Mouse (Mus musculus): ENCODE measurements around the gene A830018L16Rik. TPM values are rescaled to one million over a fixed set of nuclear protein-coding genes. Genes with fewer than 3 reads are reported as not detected.

Gene A830018L16Rik
- total and polyA plus RNA-seq, 2 experiments from 2014 or later = 0.12 TPM; not detected in 1

GRCm38 (mm10) chr1:11567300-11567885 lies 153.5 kb downstream of the A830018L16Rik start:
- DNase-seq (ENCODE audit: low spot score) (no peak), ATAC-seq (ENCODE audit: insufficient read depth, low read depth) (no peak)
- Histone ChIP-seq H3K9ac (replicated peaks; ENCODE audit: low read depth, low read length) (no peak overlapping the region), H3K27me3 (ENCODE audit: control insufficient read depth, insufficient read depth, low read length) (no peaks in the 10 kb centered on the region), H3K9me3 (replicated peaks; ENCODE audit: control insufficient read depth, low read length) (no peaks in the 10 kb centered on the region), H3K4me1 (ENCODE audit: control insufficient read depth, insufficient read depth) (no peaks in the 10 kb centered on the region), H3K36me3 (replicated peaks; ENCODE audit: control insufficient read depth, insufficient read depth, low read length) (no peaks in the 10 kb centered on the region), H3K4me3 (ENCODE audit: low read depth, low read length) (no peak overlapping the region), H3K4me2 (ENCODE audit: low read depth, low read length) (no peak overlapping the region), H3K27ac (ENCODE audit: low read depth) (no peak overlapping the region)
- TF ChIP-seq EP300 (IDR thresholded peaks at IDR 0.05; ENCODE audit: low read depth) = no peak
- TF ChIP-seq CTCF (IDR thresholded peaks at IDR 0.05; ENCODE audit: low read depth) = no peak

- no peaks in the 10 kb centered on the region for H3K4me1 ChIP-seq (ENCODE audit: control insufficient read depth, insufficient read depth)
- ATAC-seq (ENCODE audit: insufficient read depth, low read depth) (no peak), DNase-seq (ENCODE audit: low spot score) (no peak)
- no peak overlapping the region for H3K4me2 ChIP-seq (ENCODE audit: low read depth, low read length)
- H3K9ac ChIP-seq (replicated peaks; ENCODE audit: low read depth, low read length) = no peak overlapping the region
- TF ChIP-seq EP300 (IDR thresholded peaks at IDR 0.05; ENCODE audit: low read depth) = no peak
- TF ChIP-seq CTCF (IDR thresholded peaks at IDR 0.05; ENCODE audit: low read depth) = no peak
- H3K36me3 ChIP-seq (replicated peaks; ENCODE audit: control insufficient read depth, insufficient read depth, low read length) = no peaks in the 10 kb centered on the region
- no peak overlapping the region for H3K4me3 ChIP-seq (ENCODE audit: low read depth, low read length)
- no peaks in the 10 kb centered on the region for H3K9me3 ChIP-seq (replicated peaks; ENCODE audit: control insufficient read depth, low read length)
- no peaks in the 10 kb centered on the region for H3K27me3 ChIP-seq (ENCODE audit: control insufficient read depth, insufficient read depth, low read length)
- no peak overlapping the region for H3K27ac ChIP-seq (ENCODE audit: low read depth)
- WGBS = 71% methylated on average over 2 of the region's 2 CpGs
Measured at GRCm38 (mm10) chr1:11570274-11570673, 156.4 kb downstream of the A830018L16Rik start.

- no peak for TF ChIP-seq CTCF (IDR thresholded peaks at IDR 0.05; ENCODE audit: low read depth)
- no peaks in the 10 kb centered on the region for H3K9me3 ChIP-seq (replicated peaks; ENCODE audit: control insufficient read depth, low read length)
- H3K4me3 ChIP-seq (ENCODE audit: low read depth, low read length) = no peak overlapping the region
- H3K4me2 ChIP-seq (ENCODE audit: low read depth, low read length) = no peak overlapping the region
- no peak for ATAC-seq (ENCODE audit: insufficient read depth, low read depth)
- H3K27ac ChIP-seq (ENCODE audit: low read depth) = no peak overlapping the region
- H3K4me1 ChIP-seq (ENCODE audit: control insufficient read depth, insufficient read depth) = no peaks in the 10 kb centered on the region
- no peaks in the 10 kb centered on the region for H3K27me3 ChIP-seq (ENCODE audit: control insufficient read depth, insufficient read depth, low read length)
- no peak for DNase-seq (ENCODE audit: low spot score)
- 59% methylated on average over 2 of the region's 2 CpGs for WGBS
- no peaks in the 10 kb centered on the region for H3K36me3 ChIP-seq (replicated peaks; ENCODE audit: control insufficient read depth, insufficient read depth, low read length)
- no peak overlapping the region for H3K9ac ChIP-seq (replicated peaks; ENCODE audit: low read depth, low read length)
Measured at GRCm38 (mm10) chr1:11573462-11573861, 159.6 kb downstream of the A830018L16Rik start.

- no peak overlapping the region for H3K9ac ChIP-seq (replicated peaks; ENCODE audit: low read depth, low read length)
- no peaks in the 10 kb centered on the region for H3K27me3 ChIP-seq (ENCODE audit: control insufficient read depth, insufficient read depth, low read length)
- no peak overlapping the region for H3K4me3 ChIP-seq (ENCODE audit: low read depth, low read length)
- DNase-seq (ENCODE audit: low spot score) (no peak), ATAC-seq (ENCODE audit: insufficient read depth, low read depth) (no peak)
- no peak overlapping the region for H3K27ac ChIP-seq (ENCODE audit: low read depth)
- H3K9me3 ChIP-seq (replicated peaks; ENCODE audit: control insufficient read depth, low read length) = no peaks in the 10 kb centered on the region
- no peaks in the 10 kb centered on the region for H3K4me1 ChIP-seq (ENCODE audit: control insufficient read depth, insufficient read depth)
- no peaks in the 10 kb centered on the region for H3K36me3 ChIP-seq (replicated peaks; ENCODE audit: control insufficient read depth, insufficient read depth, low read length)
- 50% methylated on average over 4 of the region's 4 CpGs for WGBS
- no peak overlapping the region for H3K4me2 ChIP-seq (ENCODE audit: low read depth, low read length)
- no peak for TF ChIP-seq EP300 (IDR thresholded peaks at IDR 0.05; ENCODE audit: low read depth)
- TF ChIP-seq CTCF (IDR thresholded peaks at IDR 0.05; ENCODE audit: low read depth) = no peak
Measured at GRCm38 (mm10) chr1:11580026-11580425, 166.1 kb downstream of the A830018L16Rik start.

GRCm38 (mm10) chr1:11588305-11588704 lies 174.4 kb downstream of the A830018L16Rik start:
- H3K4me2 ChIP-seq (ENCODE audit: low read depth, low read length) = no peak overlapping the region
- no peaks in the 10 kb centered on the region for H3K9me3 ChIP-seq (replicated peaks; ENCODE audit: control insufficient read depth, low read length)
- ATAC-seq (ENCODE audit: insufficient read depth, low read depth) (no peak), DNase-seq (ENCODE audit: low spot score) (no peak)
- H3K4me1 ChIP-seq (ENCODE audit: control insufficient read depth, insufficient read depth) = no peaks in the 10 kb centered on the region
- no peaks in the 10 kb centered on the region for H3K36me3 ChIP-seq (replicated peaks; ENCODE audit: control insufficient read depth, insufficient read depth, low read length)
- H3K27me3 ChIP-seq (ENCODE audit: control insufficient read depth, insufficient read depth, low read length) = no peaks in the 10 kb centered on the region
- no peak for TF ChIP-seq EP300 (IDR thresholded peaks at IDR 0.05; ENCODE audit: low read depth)
- no peak for TF ChIP-seq CTCF (IDR thresholded peaks at IDR 0.05; ENCODE audit: low read depth)
- 51% methylated on average over 10 of the region's 10 CpGs for WGBS
- H3K4me3 ChIP-seq (ENCODE audit: low read depth, low read length) = no peak overlapping the region
- H3K27ac ChIP-seq (ENCODE audit: low read depth) = no peak overlapping the region
- H3K9ac ChIP-seq (replicated peaks; ENCODE audit: low read depth, low read length) = no peak overlapping the region

GRCm38 (mm10) chr1:11650137-11650536 lies 236.2 kb downstream of the A830018L16Rik start:
- ATAC-seq (ENCODE audit: insufficient read depth, low read depth) (no peak), DNase-seq (ENCODE audit: low spot score) (no peak)
- no peaks in the 10 kb centered on the region for H3K36me3 ChIP-seq (replicated peaks; ENCODE audit: control insufficient read depth, insufficient read depth, low read length)
- H3K27ac ChIP-seq (ENCODE audit: low read depth) = no peak overlapping the region
- H3K4me2 ChIP-seq (ENCODE audit: low read depth, low read length) = no peak overlapping the region
- no peak overlapping the region for H3K9ac ChIP-seq (replicated peaks; ENCODE audit: low read depth, low read length)
- no peaks in the 10 kb centered on the region for H3K27me3 ChIP-seq (ENCODE audit: control insufficient read depth, insufficient read depth, low read length)
- H3K4me3 ChIP-seq (ENCODE audit: low read depth, low read length) = no peak overlapping the region
- H3K4me1 ChIP-seq (ENCODE audit: control insufficient read depth, insufficient read depth) = no peaks in the 10 kb centered on the region
- no peaks in the 10 kb centered on the region; the same call in 1 of the 2 replicates for H3K9me3 ChIP-seq (replicated peaks; ENCODE audit: control insufficient read depth, low read length)
- no peak for TF ChIP-seq EP300 (IDR thresholded peaks at IDR 0.05; ENCODE audit: low read depth)
- TF ChIP-seq CTCF (IDR thresholded peaks at IDR 0.05; ENCODE audit: low read depth) = no peak

All from heart, postnatal 0 days (tissue).